Mouse (Mus musculus) left cerebral cortex, adult 11 months (tissue): ENCODE measurements at regions not wholly inside any gene's neighbourhood (a gene's known extent, or its start where the extent isn't known, plus 50 kb on each side); places are given as distances from the start of the nearest gene placed in this dataset.

Experiments used
- DNase-seq: peaks from one replicate; pipeline ENCODE4 v3.0.0; 2022; ENCODE audit warnings: low spot score

- DNase-seq: no peak
Measured at GRCm38 (mm10) chr10:125790924-125791323, 175.0 kb upstream of the Lrig3 start.

- no peak for DNase-seq
Measured at GRCm38 (mm10) chr10:125794504-125794903, 171.5 kb upstream of the Lrig3 start.

GRCm38 (mm10) chr10:125795323-125795722 lies 170.6 kb upstream of the Lrig3 start:
- DNase-seq: no peak

GRCm38 (mm10) chr10:125798678-125799077 lies 167.3 kb upstream of the Lrig3 start:
- no peak for DNase-seq

- DNase-seq: no peak
Measured at GRCm38 (mm10) chr10:125800572-125801114, 165.3 kb upstream of the Lrig3 start.

- no peak for DNase-seq
Measured at GRCm38 (mm10) chr10:125801450-125801849, 164.5 kb upstream of the Lrig3 start.

GRCm38 (mm10) chr10:125802923-125803583 lies 162.9 kb upstream of the Lrig3 start:
- no peak for DNase-seq

GRCm38 (mm10) chr10:125809763-125810361 lies 156.1 kb upstream of the Lrig3 start:
- DNase-seq: no peak

GRCm38 (mm10) chr10:125810590-125810989 lies 155.4 kb upstream of the Lrig3 start:
- no peak for DNase-seq

- no peak for DNase-seq
Measured at GRCm38 (mm10) chr10:125814191-125814887, 151.6 kb upstream of the Lrig3 start.

- DNase-seq: no peak
Measured at GRCm38 (mm10) chr10:125832134-125832533, 133.8 kb upstream of the Lrig3 start.

- no peak for DNase-seq
Measured at GRCm38 (mm10) chr10:125832764-125833163, 133.2 kb upstream of the Lrig3 start.

GRCm38 (mm10) chr10:125833989-125834388 lies 132.0 kb upstream of the Lrig3 start:
- no peak for DNase-seq

- DNase-seq: no peak
Measured at GRCm38 (mm10) chr10:125838982-125839381, 127.0 kb upstream of the Lrig3 start.

- DNase-seq: peak; percentile 39
Measured at GRCm38 (mm10) chr10:125839621-125840141, 126.3 kb upstream of the Lrig3 start.

- no peak for DNase-seq
Measured at GRCm38 (mm10) chr10:125840388-125840787, 125.6 kb upstream of the Lrig3 start.

- no peak for DNase-seq
Measured at GRCm38 (mm10) chr10:125844336-125844865, 121.6 kb upstream of the Lrig3 start.

- DNase-seq: no peak
Measured at GRCm38 (mm10) chr10:125845014-125845514, 120.9 kb upstream of the Lrig3 start.

- DNase-seq: no peak
Measured at GRCm38 (mm10) chr10:125850370-125850769, 115.6 kb upstream of the Lrig3 start.

- no peak for DNase-seq
Measured at GRCm38 (mm10) chr10:125861734-125862133, 104.2 kb upstream of the Lrig3 start.

- no peak for DNase-seq
Measured at GRCm38 (mm10) chr10:125866346-125866745, 99.6 kb upstream of the Lrig3 start.

GRCm38 (mm10) chr10:125884563-125884962 lies 81.4 kb upstream of the Lrig3 start:
- DNase-seq: no peak
